Mouse (Mus musculus) MEL (cell line): Measurements from ENCODE around the gene Cep72.

ENCODE experiments used
- CTCF ChIP-seq, 3 experiments: IDR thresholded peaks in 2 of 3; conservative IDR thresholded peaks in 1 of 3; 2 replicates each; pipeline ENCODE4 v1.5.1; 2011 to 2012; ENCODE audit warnings: low read length in 3 of 3, low read depth in 2 of 3, mild to moderate bottlenecking in 2 of 3, improper control_type of control experiment in 1 of 3, inconsistent platforms in 1 of 3, mixed read lengths in 1 of 3, moderate library complexity in 1 of 3; ENCODE audit not compliant: control insufficient read depth in 1 of 3, insufficient read depth in 1 of 3, poor library complexity in 1 of 3, severe bottlenecking in 1 of 3
- GATA1 ChIP-seq: IDR thresholded peaks from 2 replicates; pipeline ENCODE4 v1.6.1; 2011; ENCODE audit warnings: low read depth, low read length, improper control_type of control experiment
- MYB ChIP-seq: IDR thresholded peaks from 2 replicates; pipeline ENCODE4 v1.6.1; 2011; ENCODE audit warnings: mild to moderate bottlenecking, low read depth, low read length, improper control_type of control experiment
- MYC ChIP-seq: IDR thresholded peaks from 2 replicates; pipeline ENCODE4 v1.6.1; 2011; ENCODE audit warnings: low read depth, mild to moderate bottlenecking, low read length, improper control_type of control experiment, moderate library complexity
- POLR2AphosphoS5 ChIP-seq: IDR thresholded peaks from 2 replicates; pipeline ENCODE4 v1.6.1; 2012; ENCODE audit warnings: low read depth, borderline replicate concordance, mild to moderate bottlenecking, inconsistent platforms, low read length, moderate library complexity, mixed read lengths
- ZC3H11A ChIP-seq: IDR thresholded peaks from 2 replicates; pipeline ENCODE4 v1.6.1; 2012; ENCODE audit warnings: low read depth, mild to moderate bottlenecking, inconsistent platforms, low read length, improper control_type of control experiment

- TF ChIP-seq MYB: no peak
- TF ChIP-seq ZC3H11A: no peak
- TF ChIP-seq CTCF (IDR thresholded peaks at IDR 0.05 in 2 of 3, conservative IDR thresholded peaks at IDR 0.05 in 1 of 3; ENCODE audit: control insufficient read depth in 1 of 3, insufficient read depth in 1 of 3, low read depth in 2 of 3, low read length in 3 of 3, poor library complexity in 1 of 3, severe bottlenecking in 1 of 3): no peak
- TF ChIP-seq GATA1: no peak
- TF ChIP-seq POLR2AphosphoS5: no peak
- no peak for TF ChIP-seq MYC
Observed at GRCm38 (mm10) chr13:74028116-74028515, 34.0 kb downstream of the Cep72 start.
